In genomic region chr13:107022266-107023171, GRCm38 (mm10) we compare ENCODE assay signal across 8 mouse cellular contexts. TPM values are rescaled to one million over a fixed set of nuclear protein-coding genes. Genes with fewer than 3 reads are reported as not detected.
DNase-seq lines count a peak whose midpoint lies in the region; ATAC-seq and TF ChIP-seq lines count a peak whose summit lies in the region.

No protein-coding gene starts in this region.

- 1% methylated on average over 72 of the region's 97 CpGs for WGBS in embryonic facial prominence, embryonic 12.5 days
- WGBS in heart, adult 2 months = 1% methylated on average over 58 of the region's 97 CpGs
- WGBS in kidney, adult 2 months = 2% methylated on average over 96 of the region's 97 CpGs
- 2% methylated on average over 39 of the region's 97 CpGs for WGBS in limb, embryonic 14.5 days
- 1% methylated on average over 57 of the region's 97 CpGs for WGBS in midbrain, embryonic 16.5 days

- H3K4me2 ChIP-seq in embryonic facial prominence, embryonic 12.5 days (replicated peaks) = peak overlapping the region; percentile 60
- peak overlapping the region; percentile 74 for H3K4me2 ChIP-seq in limb, embryonic 14.5 days (replicated peaks; ENCODE audit: low read depth, low read length, severe bottlenecking)
- H3K4me2 ChIP-seq in midbrain, embryonic 16.5 days (ENCODE audit: low read length) = peak overlapping the region; percentile 77

- intact Hi-C loops in heart, adult 2 months (cut with DNase I) = loop anchor here (2.0 kb wide), 1 partner anchor 76 kb away; the partner anchor contains the start of gene Dimt1

- DNase-seq in 3T3-L1 (ENCODE audit: low read depth, low spot score) = peak; percentile 59
- DNase-seq in adrenal gland, postnatal 25 days = peak; percentile 86
- peak; percentile 87 to 92 for DNase-seq in heart, adult 2 months
- DNase-seq in kidney, adult 2 months = peak; percentile 85
- DNase-seq in limb, embryonic 14.5 days (ENCODE audit: low spot score) = peak; percentile 86
- DNase-seq in spleen, postnatal 10 days (ENCODE audit: low spot score in 2 of 2) = peak; percentile 68 to 85

- peak overlapping the region; percentile 94 for H3K9ac ChIP-seq in embryonic facial prominence, embryonic 12.5 days
- peak overlapping the region; percentile 99 for H3K9ac ChIP-seq in heart, adult 2 months (ENCODE audit: low read depth, low read length)
- H3K9ac ChIP-seq in limb, embryonic 14.5 days (ENCODE audit: low read depth, low read length, severe bottlenecking) = peak overlapping the region; percentile 90
- peak overlapping the region; percentile 90 for H3K9ac ChIP-seq in midbrain, embryonic 16.5 days (ENCODE audit: low read depth, low read length)

- H3K36me3 ChIP-seq in embryonic facial prominence, embryonic 12.5 days = no peaks in the 10 kb centered on the region
- peaks cover 2% of the 10 kb centered on the region for H3K36me3 ChIP-seq in heart, adult 2 months (ENCODE audit: control insufficient read depth, insufficient read depth, low read length)
- no peaks in the 10 kb centered on the region for H3K36me3 ChIP-seq in kidney, adult 2 months (ENCODE audit: control insufficient read depth, insufficient read depth, low read length)
- no peaks in the 10 kb centered on the region for H3K36me3 ChIP-seq in limb, embryonic 14.5 days (ENCODE audit: control insufficient read depth, insufficient read depth, low read length)
- H3K36me3 ChIP-seq in midbrain, embryonic 16.5 days (ENCODE audit: control insufficient read depth, insufficient read depth, low read length) = no peaks in the 10 kb centered on the region

- H3K27me3 ChIP-seq in embryonic facial prominence, embryonic 12.5 days = no peaks in the 10 kb centered on the region
- no peaks in the 10 kb centered on the region for H3K27me3 ChIP-seq in heart, adult 2 months (ENCODE audit: control insufficient read depth, insufficient read depth, low read length)
- H3K27me3 ChIP-seq in kidney, adult 2 months (replicated peaks; ENCODE audit: control insufficient read depth, insufficient read depth, low read length) = no peaks in the 10 kb centered on the region
- H3K27me3 ChIP-seq in limb, embryonic 14.5 days (ENCODE audit: control insufficient read depth, insufficient read depth, low read length) = no peaks in the 10 kb centered on the region
- H3K27me3 ChIP-seq in midbrain, embryonic 16.5 days (ENCODE audit: control insufficient read depth, insufficient read depth, low read depth, low read length) = no peaks in the 10 kb centered on the region

- no peak for TF ChIP-seq CTCF in heart, adult 2 months (IDR thresholded peaks at IDR 0.05)
- no peak for TF ChIP-seq CTCF in kidney, adult 2 months (conservative IDR thresholded peaks at IDR 0.05; ENCODE audit: insufficient read depth, insufficient read length, low read depth, low read length)

- peak overlapping the region; percentile 90 for H3K4me3 ChIP-seq in embryonic facial prominence, embryonic 12.5 days
- H3K4me3 ChIP-seq in heart, adult 2 months = peak overlapping the region; percentile 73
- H3K4me3 ChIP-seq in kidney, adult 2 months (ENCODE audit: insufficient read depth, low read depth, low read length) = peak overlapping the region; percentile 94
- H3K4me3 ChIP-seq in limb, embryonic 14.5 days (replicated peaks; ENCODE audit: low read length) = peak overlapping the region; percentile 89
- peak overlapping the region; percentile 93 for H3K4me3 ChIP-seq in midbrain, embryonic 16.5 days (ENCODE audit: low read depth, low read length)

- H3K9me3 ChIP-seq in embryonic facial prominence, embryonic 12.5 days = no peaks in the 10 kb centered on the region
- H3K9me3 ChIP-seq in limb, embryonic 14.5 days (ENCODE audit: control insufficient read depth, low read length) = no peaks in the 10 kb centered on the region
- no peaks in the 10 kb centered on the region for H3K9me3 ChIP-seq in midbrain, embryonic 16.5 days (replicated peaks; ENCODE audit: control insufficient read depth, low read length, poor library complexity, severe bottlenecking)

- peaks cover 2% of the 10 kb centered on the region for H3K79me2 ChIP-seq in heart, adult 2 months (replicated peaks; ENCODE audit: control insufficient read depth, insufficient read depth, low read length)

- peak; percentile 93 for ATAC-seq in embryonic facial prominence, embryonic 12.5 days (ENCODE audit: insufficient number of reproducible peaks, insufficient read depth, low FRiP score, low TSS enrichment)
- ATAC-seq in limb, embryonic 14.5 days (ENCODE audit: low FRiP score, low read depth) = peak; percentile 96
- ATAC-seq in midbrain, embryonic 16.5 days = peak; percentile 93

- TF ChIP-seq POLR2A in heart, adult 2 months (IDR thresholded peaks at IDR 0.05; ENCODE audit: insufficient read depth, low read depth, low read length) = peak; percentile 54; the same call in 1 of the 2 replicates
- peak; percentile 22 for TF ChIP-seq POLR2A in kidney, adult 2 months (IDR thresholded peaks at IDR 0.05; ENCODE audit: low read depth, low read length)
- TF ChIP-seq POLR2A in limb, embryonic 14.5 days (IDR thresholded peaks at IDR 0.05; ENCODE audit: borderline replicate concordance, extremely low read depth, insufficient read depth, insufficient read length) = peak; percentile 62; the same call in 1 of the 2 replicates

- H3K4me1 ChIP-seq in embryonic facial prominence, embryonic 12.5 days = peaks cover 15% of the 10 kb centered on the region
- peaks cover 4% of the 10 kb centered on the region for H3K4me1 ChIP-seq in heart, adult 2 months (ENCODE audit: control insufficient read depth, insufficient read depth, low read length)
- H3K4me1 ChIP-seq in kidney, adult 2 months (ENCODE audit: control insufficient read depth, insufficient read depth, low read length) = no peaks in the 10 kb centered on the region; the same call in 1 of the 2 replicates
- peaks cover 8% of the 10 kb centered on the region for H3K4me1 ChIP-seq in limb, embryonic 14.5 days (ENCODE audit: control insufficient read depth, insufficient read depth, low read length)
- H3K4me1 ChIP-seq in midbrain, embryonic 16.5 days (ENCODE audit: control insufficient read depth, insufficient read depth, low read length) = peaks cover 32% of the 10 kb centered on the region

- H3K27ac ChIP-seq in embryonic facial prominence, embryonic 12.5 days = peak overlapping the region; percentile 96
- peak overlapping the region; percentile 87 for H3K27ac ChIP-seq in heart, adult 2 months
- peak overlapping the region; percentile 78 for H3K27ac ChIP-seq in kidney, adult 2 months (ENCODE audit: insufficient read depth, low read depth, low read length)
- peak overlapping the region; percentile 94 for H3K27ac ChIP-seq in limb, embryonic 14.5 days (replicated peaks; ENCODE audit: low read depth, low read length)
- peak overlapping the region; percentile 98 for H3K27ac ChIP-seq in midbrain, embryonic 16.5 days (ENCODE audit: low read length)

- TF ChIP-seq EP300 in heart, adult 2 months (IDR thresholded peaks at IDR 0.05; ENCODE audit: insufficient read depth, low read depth, low read length) = no peak

RNA-seq across cellular contexts. Expression of gene Kif2a, which starts 0.6 kb away (rescaled TPM):
- total RNA-seq in adrenal gland, postnatal 25 days (2021) = 33.3 and 42.7 TPM in 2 replicates
- polyA plus RNA-seq in embryonic facial prominence, embryonic 12.5 days (2016; fragmentation: Nextera tagmentation; extraction: Ambion mirVana) = 27.0 and 33.6 TPM in 2 replicates
- 10 to 100 TPM; 27.0 to 37.6 TPM for total RNA-seq in heart, adult 2 months (2021)
- 4.3 and 6.8 TPM in 2 replicates for polyA plus RNA-seq in heart, adult 2 months (2012; rRNA removed)
- polyA plus RNA-seq in kidney, adult 2 months (2012; rRNA removed) = 1.5 and 2.5 TPM in 2 replicates
- 13.5 and 20.1 TPM in 2 replicates for polyA plus RNA-seq in limb, embryonic 14.5 days (2012; rRNA removed)
- 25.4 and 26.0 TPM in 2 replicates for polyA plus RNA-seq in limb, embryonic 14.5 days (2014; fragmentation: Nextera tagmentation; extraction: Ambion mirVana)
- 42.8 and 53.3 TPM in 2 replicates for polyA plus RNA-seq in midbrain, embryonic 16.5 days (2015; fragmentation: Nextera tagmentation; extraction: Ambion mirVana)

Comparison
In these comparisons a context has a peak if more than half of its experiments do, and no peak if none do; other contexts are left out.
1. Peak in every context shown above with its lines: DNase-seq, ATAC-seq, H3K4me3 ChIP-seq and H3K27ac ChIP-seq.